Mouse (Mus musculus): ENCODE results near the gene Fgfr2. TPM values are rescaled to one million over a fixed set of nuclear protein-coding genes. Genes with fewer than 3 reads are reported as not detected.
A peak's percentile ranks its signal among the peaks of the same experiment; 100 is the strongest.

The Fgfr2 gene
- polyA plus RNA-seq, 1 experiment from 2014 or later, result not detected

- Histone ChIP-seq H3K4me3 (ENCODE audit: inconsistent target) (no peak overlapping the region), H3K36me3 (ENCODE audit: inconsistent target) (no peaks in the 10 kb centered on the region), H3K79me2 (ENCODE audit: inconsistent target) (no peaks in the 10 kb centered on the region), H3K27ac (no peak overlapping the region)
- 2% methylated on average over 45 of the region's 49 CpGs for WGBS (ENCODE audit: missing documents)
These were observed 2186.6 kb downstream of the Fgfr2 start for GRCm38 (mm10) chr7:130936472-130936951.

GRCm38 (mm10) chr7:130935793-130936471 is 2187.2 kb downstream of the Fgfr2 start, which contains the start of gene Htra1:
Gene Htra1 (plus strand): TSS chr7:130936111.
- no peaks in the 10 kb centered on the region for H3K36me3 ChIP-seq (ENCODE audit: inconsistent target)
- no peak within 1 kb of the TSS for H3K27ac ChIP-seq
- no peaks in the 10 kb centered on the region for H3K79me2 ChIP-seq (ENCODE audit: inconsistent target)
- no peak within 1 kb of the TSS for H3K4me3 ChIP-seq (ENCODE audit: inconsistent target)
- WGBS (ENCODE audit: missing documents), result 1% methylated on average over 70 of the region's 70 CpGs

GRCm38 (mm10) chr7:130935421-130935792 is 2187.7 kb downstream of the Fgfr2 start:
- Histone ChIP-seq H3K79me2 (ENCODE audit: inconsistent target) (no peaks in the 10 kb centered on the region), H3K36me3 (ENCODE audit: inconsistent target) (no peaks in the 10 kb centered on the region), H3K4me3 (ENCODE audit: inconsistent target) (no peak overlapping the region), H3K27ac (no peak overlapping the region)
- WGBS (ENCODE audit: missing documents), result 14% methylated on average over 16 of the region's 16 CpGs

GRCm38 (mm10) chr7:130934654-130935053 is 2188.5 kb downstream of the Fgfr2 start:
- WGBS (ENCODE audit: missing documents), result 75% methylated on average over 4 of the region's 4 CpGs
- Histone ChIP-seq H3K79me2 (ENCODE audit: inconsistent target) (no peaks in the 10 kb centered on the region), H3K36me3 (ENCODE audit: inconsistent target) (no peaks in the 10 kb centered on the region), H3K27ac (no peak overlapping the region), H3K4me3 (ENCODE audit: inconsistent target) (no peak overlapping the region)

GRCm38 (mm10) chr7:130932921-130933320 is 2190.2 kb downstream of the Fgfr2 start:
- no peaks in the 10 kb centered on the region for H3K79me2 ChIP-seq (ENCODE audit: inconsistent target)
- H3K27ac ChIP-seq, result no peak overlapping the region
- no peaks in the 10 kb centered on the region for H3K36me3 ChIP-seq (ENCODE audit: inconsistent target)
- 92% methylated on average over 8 of the region's 9 CpGs for WGBS (ENCODE audit: missing documents)
- no peak overlapping the region for H3K4me3 ChIP-seq (ENCODE audit: inconsistent target)

- no peak overlapping the region for H3K27ac ChIP-seq
- H3K36me3 ChIP-seq (ENCODE audit: inconsistent target), result no peaks in the 10 kb centered on the region
- H3K79me2 ChIP-seq (ENCODE audit: inconsistent target), result no peaks in the 10 kb centered on the region
- no peak overlapping the region for H3K4me3 ChIP-seq (ENCODE audit: inconsistent target)
- 67% methylated on average over 3 of the region's 3 CpGs for WGBS (ENCODE audit: missing documents)
These were observed 2192.7 kb downstream of the Fgfr2 start for GRCm38 (mm10) chr7:130930401-130930800.

GRCm38 (mm10) chr7:130922981-130923731 is 2200.0 kb downstream of the Fgfr2 start:
- H3K4me3 ChIP-seq (ENCODE audit: inconsistent target), result no peak overlapping the region
- H3K79me2 ChIP-seq (ENCODE audit: inconsistent target), result no peaks in the 10 kb centered on the region
- H3K27ac ChIP-seq, result no peak overlapping the region
- no peaks in the 10 kb centered on the region for H3K36me3 ChIP-seq (ENCODE audit: inconsistent target)
- 67% methylated on average over 13 of the region's 13 CpGs for WGBS (ENCODE audit: missing documents)

GRCm38 (mm10) chr7:130918260-130918659 is 2204.9 kb downstream of the Fgfr2 start:
- no peak overlapping the region for H3K4me3 ChIP-seq (ENCODE audit: inconsistent target)
- 93% methylated on average over 2 of the region's 2 CpGs for WGBS (ENCODE audit: missing documents)
- H3K79me2 ChIP-seq (ENCODE audit: inconsistent target), result no peaks in the 10 kb centered on the region
- no peak overlapping the region for H3K27ac ChIP-seq
- no peaks in the 10 kb centered on the region for H3K36me3 ChIP-seq (ENCODE audit: inconsistent target)

- H3K36me3 ChIP-seq (ENCODE audit: inconsistent target), result peaks cover 25% of the 10 kb centered on the region
- no peaks in the 10 kb centered on the region for H3K79me2 ChIP-seq (ENCODE audit: inconsistent target)
- WGBS (ENCODE audit: missing documents), result 27% methylated on average over 5 of the region's 5 CpGs
- no peak overlapping the region for H3K27ac ChIP-seq
- H3K4me3 ChIP-seq (ENCODE audit: inconsistent target), result no peak overlapping the region
These were observed 2208.3 kb downstream of the Fgfr2 start for GRCm38 (mm10) chr7:130914693-130915363.

GRCm38 (mm10) chr7:130910841-130911240 is 2212.3 kb downstream of the Fgfr2 start:
- Histone ChIP-seq H3K27ac (no peak overlapping the region), H3K4me3 (ENCODE audit: inconsistent target) (no peak overlapping the region), H3K79me2 (ENCODE audit: inconsistent target) (no peaks in the 10 kb centered on the region), H3K36me3 (ENCODE audit: inconsistent target) (peaks cover 43% of the 10 kb centered on the region)
- WGBS (ENCODE audit: missing documents), result 97% methylated on average over 14 of the region's 14 CpGs

- Histone ChIP-seq H3K27ac (no peak overlapping the region), H3K36me3 (ENCODE audit: inconsistent target) (peaks cover 30% of the 10 kb centered on the region), H3K4me3 (ENCODE audit: inconsistent target) (no peak overlapping the region), H3K79me2 (ENCODE audit: inconsistent target) (peaks cover 11% of the 10 kb centered on the region; the same call in 1 of the 2 replicates)
- WGBS (ENCODE audit: missing documents), result 98% methylated on average over 13 of the region's 13 CpGs
These were observed 2218.4 kb downstream of the Fgfr2 start for GRCm38 (mm10) chr7:130904571-130905365.

- H3K79me2 ChIP-seq (ENCODE audit: inconsistent target), result peaks cover 11% of the 10 kb centered on the region; the same call in 1 of the 2 replicates
- peak overlapping the region; percentile 10; the same call in 1 of the 2 replicates for H3K4me3 ChIP-seq (ENCODE audit: inconsistent target)
- 13% methylated on average over 16 of the region's 16 CpGs for WGBS (ENCODE audit: missing documents)
- peaks cover 26% of the 10 kb centered on the region for H3K36me3 ChIP-seq (ENCODE audit: inconsistent target)
- H3K27ac ChIP-seq, result peak overlapping the region; percentile 84
These were observed 2219.6 kb downstream of the Fgfr2 start for GRCm38 (mm10) chr7:130903505-130904074.

- H3K27ac ChIP-seq, result peak overlapping the region; percentile 84
- WGBS (ENCODE audit: missing documents), result 75% methylated on average over 1 of the region's 1 CpGs
- H3K4me3 ChIP-seq (ENCODE audit: inconsistent target), result no peak overlapping the region
- peaks cover 11% of the 10 kb centered on the region; the same call in 1 of the 2 replicates for H3K79me2 ChIP-seq (ENCODE audit: inconsistent target)
- peaks cover 20% of the 10 kb centered on the region for H3K36me3 ChIP-seq (ENCODE audit: inconsistent target)
These were observed 2220.2 kb downstream of the Fgfr2 start for GRCm38 (mm10) chr7:130902929-130903328.

Data from macrophage (primary cell).